Mouse (Mus musculus) hindbrain, embryonic 13.5 days (tissue): Measurements from ENCODE around the gene Atp11b. TPM values are rescaled to one million over a fixed set of nuclear protein-coding genes. Genes with fewer than 3 reads are reported as not detected.

Experiments used
- ATAC-seq: fragments of 200-750 bp; cut with Nextera tagmentation; 2 replicates; pipeline ENCODE4 v1.8.0; 2017; ENCODE audit warnings: moderate TSS enrichment; ENCODE audit not compliant: low FRiP score
- H3K27ac ChIP-seq: fragments of 300-500 bp; sonication (generic); 2 replicates; pipeline ENCODE4 v1.5.1; 2015; ENCODE audit warnings: inconsistent platforms, mild to moderate bottlenecking, moderate library complexity
- H3K27me3 ChIP-seq: fragments of 300-500 bp; sonication (generic); 2 replicates; pipeline ENCODE4 v1.6.1; 2015; ENCODE audit warnings: mild to moderate bottlenecking, inconsistent platforms
- H3K36me3 ChIP-seq: fragments of 300-500 bp; sonication (generic); 2 replicates; pipeline ENCODE4 v1.6.1; 2015; ENCODE audit warnings: mild to moderate bottlenecking, inconsistent platforms
- H3K4me1 ChIP-seq: fragments of 300-500 bp; sonication (generic); replicated peaks from 2 replicates; pipeline ENCODE4 v1.6.1; 2015; ENCODE audit warnings: inconsistent platforms
- H3K4me2 ChIP-seq: fragments of 300-500 bp; sonication (generic); 2 replicates; pipeline ENCODE4 v1.6.1; 2015; ENCODE audit warnings: inconsistent platforms, mild to moderate bottlenecking, moderate library complexity
- H3K4me3 ChIP-seq: fragments of 300-500 bp; sonication (generic); 2 replicates; pipeline ENCODE4 v1.5.1; 2015; ENCODE audit warnings: mild to moderate bottlenecking, inconsistent platforms
- H3K9ac ChIP-seq: fragments of 300-500 bp; sonication (generic); 2 replicates; pipeline ENCODE4 v1.6.1; 2015; ENCODE audit warnings: mild to moderate bottlenecking, inconsistent platforms
- H3K9me3 ChIP-seq: fragments of 300-500 bp; sonication (generic); 2 replicates; pipeline ENCODE4 v1.6.1; 2016; ENCODE audit warnings: inconsistent platforms
- WGBS: fragments of 180-500 bp; shearing (Covaris S2); methylation state at CpG from one replicate; pipeline ENCODE4 v1.1.7; 2015; 5-methylcytosine and 5-hydroxymethylcytosine counted together
- polyA plus RNA-seq: library from polyadenylated mRNA; unstranded; fragments of >200 nt; fragmentation: Nextera tagmentation; extraction: Ambion mirVana; gene quantifications from 2 replicates; pipeline ENCODE4 v1.2.1, GENCODE M21; 2015

The Atp11b gene
- polyA plus RNA-seq, 1 experiment from 2014 or later, result 26.6 TPM

- Histone ChIP-seq H3K36me3 (no peaks in the 10 kb centered on the region), H3K9me3 (no peaks in the 10 kb centered on the region), H3K27me3 (no peaks in the 10 kb centered on the region), H3K4me3 (no peak overlapping the region), H3K4me1 (no peaks in the 10 kb centered on the region), H3K4me2 (no peak overlapping the region), H3K27ac (no peak overlapping the region), H3K9ac (no peak overlapping the region)
- ATAC-seq, result no peak
Measured at GRCm38 (mm10) chr3:35732778-35733147, 21.1 kb upstream of the Atp11b start.

GRCm38 (mm10) chr3:35734509-35734908, 19.4 kb upstream of the Atp11b start:
- Histone ChIP-seq H3K9ac (no peak overlapping the region), H3K27ac (no peak overlapping the region), H3K4me2 (no peak overlapping the region), H3K4me1 (no peaks in the 10 kb centered on the region), H3K27me3 (no peaks in the 10 kb centered on the region), H3K36me3 (no peaks in the 10 kb centered on the region), H3K4me3 (no peak overlapping the region), H3K9me3 (no peaks in the 10 kb centered on the region)
- no peak for ATAC-seq
- WGBS, result 90% methylated on average over 4 of the region's 4 CpGs

GRCm38 (mm10) chr3:35738071-35738470, 15.8 kb upstream of the Atp11b start:
- H3K4me3 ChIP-seq, result no peak overlapping the region
- 91% methylated on average over 3 of the region's 3 CpGs for WGBS
- H3K4me2 ChIP-seq, result no peak overlapping the region
- no peaks in the 10 kb centered on the region for H3K9me3 ChIP-seq
- no peak for ATAC-seq
- no peak overlapping the region for H3K9ac ChIP-seq
- H3K36me3 ChIP-seq, result no peaks in the 10 kb centered on the region
- H3K27ac ChIP-seq, result no peak overlapping the region
- H3K4me1 ChIP-seq, result no peaks in the 10 kb centered on the region
- H3K27me3 ChIP-seq, result no peaks in the 10 kb centered on the region

- WGBS, result 65% methylated on average over 4 of the region's 4 CpGs
Measured at GRCm38 (mm10) chr3:35745010-35745409, 8.9 kb upstream of the Atp11b start.

GRCm38 (mm10) chr3:35746840-35747456, 7.0 kb upstream of the Atp11b start:
- H3K9ac ChIP-seq, result no peak overlapping the region
- WGBS, result 73% methylated on average over 9 of the region's 9 CpGs
- no peak overlapping the region for H3K4me2 ChIP-seq
- no peaks in the 10 kb centered on the region for H3K27me3 ChIP-seq
- ATAC-seq, result no peak
- H3K9me3 ChIP-seq, result no peaks in the 10 kb centered on the region
- no peaks in the 10 kb centered on the region for H3K4me1 ChIP-seq
- H3K4me3 ChIP-seq, result no peak overlapping the region
- H3K27ac ChIP-seq, result no peak overlapping the region
- no peaks in the 10 kb centered on the region for H3K36me3 ChIP-seq

More at GRCm38 (mm10) chr3:35745010-35745409, 8.9 kb upstream of the Atp11b start:
- Histone ChIP-seq H3K27ac (no peak overlapping the region), H3K9ac (no peak overlapping the region), H3K4me1 (no peaks in the 10 kb centered on the region), H3K36me3 (no peaks in the 10 kb centered on the region), H3K9me3 (no peaks in the 10 kb centered on the region), H3K4me2 (no peak overlapping the region), H3K27me3 (no peaks in the 10 kb centered on the region), H3K4me3 (no peak overlapping the region)
- no peak for ATAC-seq

- ATAC-seq, result no peak
- no peak overlapping the region for H3K27ac ChIP-seq
- 59% methylated on average over 5 of the region's 5 CpGs for WGBS
Measured at GRCm38 (mm10) chr3:35750286-35750685, 3.6 kb upstream of the Atp11b start.

GRCm38 (mm10) chr3:35751724-35752123, 2.2 kb upstream of the Atp11b start:
- H3K36me3 ChIP-seq, result no peaks in the 10 kb centered on the region
- no peaks in the 10 kb centered on the region for H3K27me3 ChIP-seq
- peaks cover 8% of the 10 kb centered on the region for H3K4me1 ChIP-seq
- H3K4me3 ChIP-seq, result no peak overlapping the region
- H3K9ac ChIP-seq, result no peak overlapping the region
- no peak for ATAC-seq
- H3K9me3 ChIP-seq, result no peaks in the 10 kb centered on the region
- WGBS, result 47% methylated on average over 2 of the region's 2 CpGs
- H3K4me2 ChIP-seq, result no peak overlapping the region
- H3K27ac ChIP-seq, result no peak overlapping the region

More at GRCm38 (mm10) chr3:35750286-35750685, 3.6 kb upstream of the Atp11b start:
- Histone ChIP-seq H3K27me3 (no peaks in the 10 kb centered on the region), H3K9ac (no peak overlapping the region), H3K9me3 (no peaks in the 10 kb centered on the region), H3K4me3 (no peak overlapping the region), H3K4me2 (no peak overlapping the region), H3K4me1 (peaks cover 2% of the 10 kb centered on the region), H3K36me3 (no peaks in the 10 kb centered on the region)

- H3K27ac ChIP-seq, result no peak overlapping the region
- no peak for ATAC-seq
- no peak overlapping the region for H3K4me2 ChIP-seq
- no peak overlapping the region for H3K9ac ChIP-seq
- H3K4me3 ChIP-seq, result no peak overlapping the region
- no peaks in the 10 kb centered on the region for H3K27me3 ChIP-seq
- 80% methylated on average over 4 of the region's 4 CpGs for WGBS
- H3K4me1 ChIP-seq, result no peaks in the 10 kb centered on the region
- 0 out of 2 replicates have a peak, but pooled peaks cover 3% of the 10 kb centered on the region for H3K9me3 ChIP-seq
- no peaks in the 10 kb centered on the region for H3K36me3 ChIP-seq
Measured at GRCm38 (mm10) chr3:35762735-35763134, 8.8 kb downstream of the Atp11b start.

- Histone ChIP-seq H3K4me3 (no peak overlapping the region), H3K9ac (no peak overlapping the region), H3K36me3 (peaks cover 7% of the 10 kb centered on the region; the same call in 1 of the 2 replicates), H3K4me1 (no peaks in the 10 kb centered on the region), H3K27ac (no peak overlapping the region), H3K9me3 (peaks cover 7% of the 10 kb centered on the region), H3K27me3 (no peaks in the 10 kb centered on the region), H3K4me2 (no peak overlapping the region)
- ATAC-seq, result no peak
- 84% methylated on average over 7 of the region's 7 CpGs for WGBS
Measured at GRCm38 (mm10) chr3:35764637-35765617, 11.0 kb downstream of the Atp11b start.

- H3K36me3 ChIP-seq, result no peaks in the 10 kb centered on the region
- H3K4me2 ChIP-seq, result no peak overlapping the region
- H3K9me3 ChIP-seq, result no peaks in the 10 kb centered on the region
- H3K4me3 ChIP-seq, result no peak overlapping the region
- no peak for ATAC-seq
- no peaks in the 10 kb centered on the region for H3K4me1 ChIP-seq
- 89% methylated on average over 3 of the region's 3 CpGs for WGBS
- H3K27ac ChIP-seq, result no peak overlapping the region
- H3K27me3 ChIP-seq, result no peaks in the 10 kb centered on the region
- no peak overlapping the region for H3K9ac ChIP-seq
Measured at GRCm38 (mm10) chr3:35779748-35780147, 25.8 kb downstream of the Atp11b start.

- WGBS, result 97% methylated on average over 2 of the region's 2 CpGs
- H3K9ac ChIP-seq, result no peak overlapping the region
- no peak overlapping the region for H3K4me2 ChIP-seq
- no peaks in the 10 kb centered on the region for H3K27me3 ChIP-seq
- H3K36me3 ChIP-seq, result peaks cover 36% of the 10 kb centered on the region
- no peak overlapping the region for H3K4me3 ChIP-seq
- no peak overlapping the region for H3K27ac ChIP-seq
- H3K4me1 ChIP-seq, result no peaks in the 10 kb centered on the region
- H3K9me3 ChIP-seq, result peaks cover 3% of the 10 kb centered on the region; the same call in 1 of the 2 replicates
- ATAC-seq, result no peak
Measured at GRCm38 (mm10) chr3:35802040-35802439, 48.1 kb downstream of the Atp11b start.

- Histone ChIP-seq H3K4me3 (no peak overlapping the region), H3K4me1 (no peaks in the 10 kb centered on the region), H3K9ac (no peak overlapping the region), H3K36me3 (peaks cover 29% of the 10 kb centered on the region), H3K27ac (no peak overlapping the region), H3K4me2 (no peak overlapping the region), H3K27me3 (no peaks in the 10 kb centered on the region), H3K9me3 (no peaks in the 10 kb centered on the region)
- no peak for ATAC-seq
- WGBS, result 96% methylated on average over 3 of the region's 3 CpGs
Measured at GRCm38 (mm10) chr3:35819887-35820286, 66.0 kb downstream of the Atp11b start.
